Mouse (Mus musculus) small intestine, adult 2 months (tissue): ENCODE results near the gene Ptpn23.

ENCODE experiments used
- CTCF ChIP-seq: fragments of 200-500 bp; IDR thresholded peaks from 2 replicates; pipeline ENCODE4 v1.5.1; 2012; ENCODE audit warnings: low read depth, mild to moderate bottlenecking, control low read depth, inconsistent platforms, low read length, moderate library complexity, mixed read lengths; ENCODE audit not compliant: insufficient replicate concordance, insufficient read length; ENCODE audit errors: extremely low read depth
- POLR2A ChIP-seq: fragments of 200-500 bp; IDR thresholded peaks from 2 replicates; pipeline ENCODE4 v1.6.1; 2012; ENCODE audit warnings: low read depth, mild to moderate bottlenecking, control low read depth, inconsistent platforms, low read length, moderate library complexity

DNA sequence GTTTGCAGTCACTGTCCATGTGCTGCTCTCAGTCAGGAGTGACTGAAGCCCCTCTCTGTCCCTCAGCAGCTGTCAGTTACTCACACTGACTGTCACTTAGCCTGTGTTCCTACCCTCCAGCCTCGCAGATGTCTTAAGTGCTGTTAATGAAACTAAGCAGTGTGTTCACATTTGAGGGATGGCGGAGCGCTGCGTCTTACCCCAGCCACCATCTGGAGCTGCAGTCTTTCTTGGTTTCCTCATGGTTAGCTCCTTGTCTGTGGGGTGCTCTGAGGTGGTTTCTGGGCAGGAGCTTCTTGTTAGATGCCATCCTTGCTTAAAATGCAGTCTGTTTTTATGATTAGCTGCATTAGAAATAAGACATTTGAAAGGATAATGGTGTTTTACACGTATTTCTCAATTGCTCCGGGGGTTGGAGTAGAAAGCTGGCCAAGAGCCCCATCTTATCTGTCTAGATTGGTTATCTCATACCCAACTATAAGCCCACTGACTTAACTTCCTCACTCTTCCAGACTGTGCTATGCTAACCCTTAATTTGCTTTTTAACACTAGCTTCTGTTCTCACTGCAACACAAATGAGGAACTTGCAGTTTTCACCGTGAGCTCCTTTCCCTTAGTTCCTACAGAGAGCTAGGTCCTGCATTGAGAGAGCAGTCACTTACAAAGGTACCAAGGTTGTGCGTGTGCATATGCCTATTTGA, 55.9 kb downstream of the Ptpn23 start:
- TF ChIP-seq CTCF, result no peak
- no peak for TF ChIP-seq POLR2A
